In genomic region chr9:64277706-64278105, GRCm38 (mm10) we compare ENCODE assay signal across 8 mouse cellular contexts. TPM values are rescaled to one million over a fixed set of nuclear protein-coding genes. Genes with fewer than 3 reads are reported as not detected.
DNase-seq lines count a peak whose midpoint lies in the region; ATAC-seq lines count a peak whose summit lies in the region.

No protein-coding gene starts in this region.

- no peak overlapping the region for H3K4me3 ChIP-seq in kidney, embryonic 16.5 days (ENCODE audit: low read length)

- intact Hi-C loops in heart, postnatal 10 days (cut with DNase I), result loop anchor here (10.0 kb wide), 1 partner anchor 687 kb away; the partner anchor contains the start of gene Ints14
- intact Hi-C loops in left cerebral cortex, postnatal 4 days (cut with DNase I), result no loop called here

- 63% methylated on average over 8 of the region's 8 CpGs for WGBS in kidney, embryonic 16.5 days

- no peak overlapping the region for H3K27ac ChIP-seq in kidney, embryonic 16.5 days (ENCODE audit: low read length)

- no peak overlapping the region for H3K4me2 ChIP-seq in kidney, embryonic 16.5 days (replicated peaks; ENCODE audit: low read depth, low read length)

- no peaks in the 10 kb centered on the region for H3K36me3 ChIP-seq in kidney, embryonic 16.5 days (ENCODE audit: insufficient read depth, low read length)

- no peak overlapping the region for H3K9ac ChIP-seq in kidney, embryonic 16.5 days (replicated peaks; ENCODE audit: low read length)

- peak; percentile 79 for DNase-seq in kidney, adult 18-20 months
- DNase-seq in ZHBTc4 (ENCODE audit: low read depth, low spot score), result peak; percentile 79
- peak; percentile 49 to 81 for DNase-seq in cerebellum, postnatal 4 days (ENCODE audit: low spot score in 2 of 2)
- peak; percentile 66 to 84 for DNase-seq in heart, postnatal 10 days
- DNase-seq in left cerebral cortex, postnatal 4 days, result peak; percentile 74
- peak; percentile 44 for DNase-seq in ovary, postnatal 36 days (ENCODE audit: low spot score)
- peak; percentile 76 for DNase-seq in thymus, postnatal 25 days

- no peaks in the 10 kb centered on the region for H3K27me3 ChIP-seq in kidney, embryonic 16.5 days (ENCODE audit: insufficient read depth, low read length)

- no peaks in the 10 kb centered on the region for H3K9me3 ChIP-seq in kidney, embryonic 16.5 days (ENCODE audit: low read length)

- no peak for ATAC-seq in kidney, embryonic 16.5 days (ENCODE audit: low FRiP score, low TSS enrichment)

- peaks cover 8% of the 10 kb centered on the region for H3K4me1 ChIP-seq in kidney, embryonic 16.5 days (ENCODE audit: insufficient read depth, low read length)

RNA-seq across cellular contexts. Expression of gene Tipin, which starts 3.7 kb away (rescaled TPM):
- polyA plus RNA-seq in kidney, embryonic 16.5 days (2015; fragmentation: Nextera tagmentation; extraction: Ambion mirVana), result 201 and 208 TPM in 2 replicates
- 10 to 100 TPM; 26.6 to 28.9 TPM for total RNA-seq in heart, postnatal 10 days (2021)
- total RNA-seq in left cerebral cortex, postnatal 4 days (2021), result 10 to 100 TPM; 25.1 to 25.2 TPM

RNA-seq across cellular contexts. Expression of gene Map2k1, which starts 24.3 kb away (rescaled TPM):
- 89.0 and 92.2 TPM in 2 replicates for polyA plus RNA-seq in kidney, embryonic 16.5 days (2015; fragmentation: Nextera tagmentation; extraction: Ambion mirVana)
- total RNA-seq in heart, postnatal 10 days (2021), result 10 to 100 TPM; 59.6 to 65.1 TPM
- 10 to 100 TPM; 65.3 to 70.6 TPM for total RNA-seq in left cerebral cortex, postnatal 4 days (2021)

RNA-seq across cellular contexts. Expression of gene Uchl4, which starts 42.7 kb away (rescaled TPM):
- 2.4 and 4.5 TPM in 2 replicates for polyA plus RNA-seq in kidney, embryonic 16.5 days (2015; fragmentation: Nextera tagmentation; extraction: Ambion mirVana)
- total RNA-seq in heart, postnatal 10 days (2021), result 1 to 10 TPM; 2.1 to 2.2 TPM
- 1 to 10 TPM; 7.1 to 7.3 TPM for total RNA-seq in left cerebral cortex, postnatal 4 days (2021)
